Mouse (Mus musculus) heart, adult 9 months (tissue): ENCODE data around the gene Zdhhc14.

Experiments used
- DNase-seq, 2 experiments: peaks; one replicate each; pipeline ENCODE4 v3.0.0; 2022; ENCODE audit warnings: low spot score in 2 of 2

Gene Zdhhc14

GRCm38 (mm10) chr17:5733400-5733799 lies 241.0 kb downstream of the Zdhhc14 start:
- no peak for DNase-seq

- no peak for DNase-seq
Observed at GRCm38 (mm10) chr17:5741061-5741460, 248.7 kb downstream of the Zdhhc14 start.

GRCm38 (mm10) chr17:5744016-5744415 lies 251.7 kb downstream of the Zdhhc14 start:
- no peak for DNase-seq

- DNase-seq = no peak
Observed at GRCm38 (mm10) chr17:5746378-5746777, 254.0 kb downstream of the Zdhhc14 start.

GRCm38 (mm10) chr17:5747539-5748500 lies 255.5 kb downstream of the Zdhhc14 start:
- DNase-seq = no peak

- DNase-seq = no peak
Observed at GRCm38 (mm10) chr17:5748501-5748894, 256.1 kb downstream of the Zdhhc14 start.

GRCm38 (mm10) chr17:5750278-5750677 lies 257.9 kb downstream of the Zdhhc14 start:
- no peak for DNase-seq

GRCm38 (mm10) chr17:5751066-5751465 lies 258.7 kb downstream of the Zdhhc14 start:
- DNase-seq = no peak

GRCm38 (mm10) chr17:5752322-5752715 lies 260.0 kb downstream of the Zdhhc14 start:
- no peak for DNase-seq

- peak; percentile 68 to 75 for DNase-seq
Observed at GRCm38 (mm10) chr17:5752716-5753585, 260.6 kb downstream of the Zdhhc14 start.

GRCm38 (mm10) chr17:5755489-5755888 lies 263.1 kb downstream of the Zdhhc14 start:
- no peak for DNase-seq

GRCm38 (mm10) chr17:5756065-5756464 lies 263.7 kb downstream of the Zdhhc14 start:
- DNase-seq = no peak

- DNase-seq = no peak
Observed at GRCm38 (mm10) chr17:5756855-5757254, 264.5 kb downstream of the Zdhhc14 start.

GRCm38 (mm10) chr17:5763768-5764167 lies 271.4 kb downstream of the Zdhhc14 start:
- DNase-seq = no peak

GRCm38 (mm10) chr17:5764270-5764669 lies 271.9 kb downstream of the Zdhhc14 start:
- DNase-seq = no peak

GRCm38 (mm10) chr17:5765746-5766145 lies 273.4 kb downstream of the Zdhhc14 start:
- no peak for DNase-seq

- no peak for DNase-seq
Observed at GRCm38 (mm10) chr17:5768164-5768705, 275.9 kb downstream of the Zdhhc14 start.

- DNase-seq = no peak
Observed at GRCm38 (mm10) chr17:5768810-5769520, 276.6 kb downstream of the Zdhhc14 start.

GRCm38 (mm10) chr17:5769776-5770175 lies 277.4 kb downstream of the Zdhhc14 start:
- no peak for DNase-seq

GRCm38 (mm10) chr17:5770265-5771249 lies 278.2 kb downstream of the Zdhhc14 start:
- peak; percentile 19 to 32 for DNase-seq
